Mouse (Mus musculus): ENCODE data around the gene Eef1a1. TPM values are rescaled to one million over a fixed set of nuclear protein-coding genes. Genes with fewer than 3 reads are reported as not detected.
"Not testable (repeated sequence)": the region's sequence is repeated elsewhere in the genome, so short reads cannot be mapped to it uniquely, and the experiment has no call there.

Eef1a1 gene
- polyA plus RNA-seq, 1 experiment, result 3,172 TPM

DNA sequence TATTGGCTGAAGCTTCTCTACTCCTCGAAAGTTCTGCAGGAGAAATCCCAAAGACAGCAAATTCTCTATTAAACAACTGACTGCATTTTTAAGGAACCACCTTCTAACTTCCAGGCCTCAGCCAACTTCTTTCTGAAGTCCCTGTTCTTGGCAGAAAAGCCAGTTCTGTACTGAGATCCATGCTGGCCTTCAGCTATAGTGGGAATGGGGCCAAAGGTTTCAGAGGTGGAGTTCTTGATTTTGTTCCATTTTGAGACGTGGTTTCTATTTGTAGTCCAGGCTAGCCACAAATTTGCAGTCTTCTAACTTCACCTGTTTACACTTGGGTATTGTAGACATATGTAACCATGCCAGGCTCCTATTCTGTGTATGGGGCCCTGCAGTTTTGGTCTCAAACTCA lies 37.3 kb upstream of the Eef1a1 start:
- TF ChIP-seq POLR2A (IDR thresholded peaks at IDR 0.05; ENCODE audit: borderline replicate concordance, extremely low read depth, low read depth, low read length), result no peak
- no peak for TF ChIP-seq CTCF (IDR thresholded peaks at IDR 0.05; ENCODE audit: insufficient read depth, low read length)

DNA sequence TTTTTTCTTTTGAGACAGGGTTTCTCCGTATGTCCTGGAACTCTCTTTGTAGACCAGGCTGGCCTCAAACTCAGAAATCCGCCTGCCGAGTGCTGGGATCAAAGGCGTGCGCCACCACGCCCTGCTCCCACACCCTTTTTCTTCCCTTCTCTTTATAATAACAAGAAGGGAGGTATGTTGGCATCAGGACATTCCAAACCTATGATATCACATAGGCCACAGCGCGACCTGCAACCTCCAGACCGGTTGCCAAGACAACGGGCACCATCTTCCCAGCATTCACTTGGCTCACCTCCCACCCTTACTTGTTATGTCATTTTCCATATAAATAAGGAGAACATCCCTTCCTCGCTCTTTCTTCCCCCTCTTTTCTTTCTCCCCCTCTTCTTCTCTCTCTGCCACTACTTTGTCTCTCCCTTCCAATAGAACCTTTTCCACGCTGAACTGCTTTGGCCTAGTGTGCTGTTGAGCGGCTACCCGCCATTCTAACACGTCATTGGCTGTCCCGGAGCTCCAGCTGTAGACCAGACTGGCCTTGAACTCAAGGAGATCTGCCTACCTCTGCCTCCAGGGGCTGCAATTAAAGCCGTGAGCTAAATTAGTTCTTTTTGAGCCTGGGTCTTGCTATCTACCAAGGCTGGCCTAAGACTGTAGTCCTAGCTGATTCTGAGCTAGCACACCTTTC lies 36.6 kb upstream of the Eef1a1 start:
- WGBS, result 89% methylated on average over 17 of the region's 17 CpGs
- no peak for DNase-seq
- H3K4me3 ChIP-seq (replicated peaks; ENCODE audit: extremely low read depth, low read depth, low read length), result no peak overlapping the region
- no peak for TF ChIP-seq POLR2A (IDR thresholded peaks at IDR 0.05; ENCODE audit: borderline replicate concordance, extremely low read depth, low read depth, low read length)
- no peak for TF ChIP-seq CTCF (IDR thresholded peaks at IDR 0.05; ENCODE audit: insufficient read depth, low read length)
- peaks cover 3% of the 10 kb centered on the region for H3K4me1 ChIP-seq (ENCODE audit: control insufficient read depth, insufficient read depth, low read length)

More for the DNA sequence above, 37.3 kb upstream of the Eef1a1 start:
- H3K4me3 ChIP-seq (replicated peaks; ENCODE audit: extremely low read depth, low read depth, low read length), result no peak overlapping the region
- 71% methylated on average over 2 of the region's 2 CpGs for WGBS
- peaks cover 3% of the 10 kb centered on the region; the same call in 1 of the 2 replicates for H3K4me1 ChIP-seq (ENCODE audit: control insufficient read depth, insufficient read depth, low read length)
- no peak for DNase-seq

- peak; percentile 52 for DNase-seq
- TF ChIP-seq POLR2A (IDR thresholded peaks at IDR 0.05; ENCODE audit: borderline replicate concordance, extremely low read depth, low read depth, low read length) (no peak), CTCF (IDR thresholded peaks at IDR 0.05; ENCODE audit: insufficient read depth, low read length) (peak; percentile 35)
- Histone ChIP-seq H3K4me3 (replicated peaks; ENCODE audit: extremely low read depth, low read depth, low read length) (peak overlapping the region; percentile 22), H3K4me1 (ENCODE audit: control insufficient read depth, insufficient read depth, low read length) (peaks cover 7% of the 10 kb centered on the region; the same call in 1 of the 2 replicates)
- 20% methylated on average over 14 of the region's 14 CpGs for WGBS
Measured at GRCm38 (mm10) chr9:78521689-78522088, 32.7 kb upstream of the Eef1a1 start.

DNA sequence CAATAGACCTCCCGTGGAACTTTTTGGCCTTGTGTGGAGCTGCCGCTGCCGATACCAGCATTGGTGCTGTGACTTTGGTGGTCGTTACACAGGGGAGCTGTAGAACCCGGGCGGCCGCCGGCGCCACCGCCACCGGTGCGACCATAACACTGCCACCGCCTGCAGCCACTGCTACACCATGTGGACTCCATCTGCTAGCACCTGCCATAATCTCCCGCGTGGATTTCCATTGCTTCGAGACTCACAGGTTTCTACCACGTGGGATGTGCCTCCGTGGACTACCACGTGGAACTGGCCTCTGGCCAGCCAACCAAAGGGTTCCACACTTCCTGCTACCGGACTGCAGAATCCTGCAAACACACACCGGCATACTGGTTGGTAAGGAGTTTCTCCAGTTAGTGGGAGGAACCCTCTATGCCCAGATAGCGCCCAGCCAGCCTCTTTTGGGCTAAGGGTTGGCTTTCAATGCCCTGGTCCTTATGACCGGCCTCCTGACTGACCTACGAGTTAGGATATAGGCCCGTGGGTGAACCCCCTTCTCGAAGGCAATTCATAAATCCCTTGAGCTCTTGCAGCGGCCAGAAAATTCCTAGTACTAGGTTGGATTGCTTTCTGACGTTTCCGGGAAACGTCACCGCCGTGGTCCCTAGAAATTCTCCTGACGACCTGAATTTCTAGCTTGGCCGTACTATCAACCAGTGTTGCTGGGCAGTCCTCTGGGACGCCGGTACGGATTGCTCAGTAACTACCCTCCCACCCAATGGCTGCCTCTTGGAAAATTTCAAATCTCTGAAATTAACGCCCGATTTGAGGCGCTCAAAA lies 32.0 kb upstream of the Eef1a1 start:
- peak; percentile 65 for DNase-seq
- Histone ChIP-seq H3K4me1 (ENCODE audit: control insufficient read depth, insufficient read depth, low read length) (peaks cover 7% of the 10 kb centered on the region; the same call in 1 of the 2 replicates), H3K4me3 (replicated peaks; ENCODE audit: extremely low read depth, low read depth, low read length) (peak overlapping the region; percentile 49)
- 4% methylated on average over 40 of the region's 40 CpGs for WGBS
- no peak for TF ChIP-seq CTCF (IDR thresholded peaks at IDR 0.05; ENCODE audit: insufficient read depth, low read length)
- TF ChIP-seq POLR2A (IDR thresholded peaks at IDR 0.05; ENCODE audit: borderline replicate concordance, extremely low read depth, low read depth, low read length), result no peak

- no peak for DNase-seq
- WGBS, result 15% methylated on average over 15 of the region's 15 CpGs
- TF ChIP-seq CTCF (IDR thresholded peaks at IDR 0.05; ENCODE audit: insufficient read depth, low read length) (no peak), POLR2A (IDR thresholded peaks at IDR 0.05; ENCODE audit: borderline replicate concordance, extremely low read depth, low read depth, low read length) (no peak)
Measured at GRCm38 (mm10) chr9:78520127-78520779, 31.3 kb upstream of the Eef1a1 start.

DNA sequence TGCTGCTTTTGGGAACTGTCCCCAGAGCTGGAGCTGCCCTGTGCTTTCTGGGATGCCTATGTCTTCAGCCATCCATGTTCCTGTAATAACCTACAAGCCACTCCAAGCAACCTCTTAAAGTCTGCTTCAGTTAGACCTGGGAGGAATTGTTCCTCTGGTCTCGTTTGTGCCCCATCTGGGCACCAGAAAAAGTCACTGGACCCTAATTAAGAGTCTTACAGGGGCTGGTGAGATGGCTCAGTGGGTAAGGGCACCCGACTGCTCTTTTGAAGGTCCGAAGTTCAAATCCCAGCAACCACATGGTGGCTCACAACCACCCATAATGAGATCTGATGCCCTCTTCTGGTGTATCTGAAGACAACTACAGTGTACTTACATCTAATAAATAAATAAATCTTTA lies 28.3 kb upstream of the Eef1a1 start:
- H3K4me3 ChIP-seq (replicated peaks; ENCODE audit: extremely low read depth, low read depth, low read length); H3K4me1 ChIP-seq (ENCODE audit: control insufficient read depth, insufficient read depth, low read length); DNase-seq: not testable (repeated sequence)
- WGBS, result 81% methylated on average over 3 of the region's 3 CpGs

More at GRCm38 (mm10) chr9:78520127-78520779, 31.3 kb upstream of the Eef1a1 start:
- Histone ChIP-seq H3K4me3 (replicated peaks; ENCODE audit: extremely low read depth, low read depth, low read length) (peak overlapping the region; percentile 49), H3K4me1 (ENCODE audit: control insufficient read depth, insufficient read depth, low read length) (peaks cover 7% of the 10 kb centered on the region; the same call in 1 of the 2 replicates)

DNA sequence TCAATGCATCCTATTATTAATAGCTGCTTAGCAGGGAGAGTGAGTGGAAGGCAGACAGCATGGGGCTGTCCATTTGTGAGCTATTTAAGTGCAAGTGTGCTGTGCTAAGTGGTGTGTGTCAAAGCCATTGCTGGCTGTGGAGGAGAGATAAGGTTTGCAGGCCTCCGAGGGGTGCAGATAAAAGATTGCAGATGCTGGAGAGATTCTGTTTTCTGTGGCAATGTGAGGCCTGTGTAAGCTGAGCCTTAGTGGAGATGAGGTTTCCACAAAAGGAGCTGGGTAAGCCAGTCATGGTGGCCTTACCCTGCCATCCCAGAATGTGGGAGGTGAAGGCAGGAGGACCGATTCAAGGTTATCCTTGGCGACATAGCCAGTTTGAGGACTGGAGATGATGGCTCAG lies 27.2 kb upstream of the Eef1a1 start:
- DNase-seq, result no peak
- TF ChIP-seq CTCF (IDR thresholded peaks at IDR 0.05; ENCODE audit: insufficient read depth, low read length), result no peak
- TF ChIP-seq POLR2A (IDR thresholded peaks at IDR 0.05; ENCODE audit: borderline replicate concordance, extremely low read depth, low read depth, low read length), result no peak
- Histone ChIP-seq H3K4me1 (ENCODE audit: control insufficient read depth, insufficient read depth, low read length) (peaks cover 7% of the 10 kb centered on the region; the same call in 1 of the 2 replicates), H3K4me3 (replicated peaks; ENCODE audit: extremely low read depth, low read depth, low read length) (no peak overlapping the region)
- whole genome bisulfite sequencing, result 73% methylated on average over 3 of the region's 3 CpGs

DNA sequence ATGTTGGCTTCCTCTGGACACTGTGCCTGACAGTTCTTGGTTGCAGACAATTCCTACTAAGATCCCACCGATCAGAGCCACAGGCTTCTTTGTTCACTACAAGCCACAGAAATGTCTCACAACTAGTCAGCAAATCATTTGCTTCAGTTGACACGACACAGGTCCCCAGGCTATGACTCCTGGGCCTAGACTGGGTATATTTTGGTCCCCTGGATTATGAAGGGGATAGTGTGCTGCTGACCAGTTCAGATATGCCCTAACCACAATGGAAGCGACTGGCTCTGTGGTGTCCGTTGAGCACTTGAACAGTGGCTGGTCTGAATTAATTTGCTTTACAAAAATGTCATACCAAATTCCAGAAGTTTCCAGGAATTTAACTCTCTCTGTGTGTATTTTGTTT lies 25.7 kb upstream of the Eef1a1 start:
- DNase-seq, result no peak
- Histone ChIP-seq H3K4me1 (ENCODE audit: control insufficient read depth, insufficient read depth, low read length) (no peaks in the 10 kb centered on the region), H3K4me3 (replicated peaks; ENCODE audit: extremely low read depth, low read depth, low read length) (no peak overlapping the region)
- no peak for TF ChIP-seq POLR2A (IDR thresholded peaks at IDR 0.05; ENCODE audit: borderline replicate concordance, extremely low read depth, low read depth, low read length)
- TF ChIP-seq CTCF (IDR thresholded peaks at IDR 0.05; ENCODE audit: insufficient read depth, low read length), result no peak
- WGBS, result 79% methylated on average over 4 of the region's 4 CpGs

DNA sequence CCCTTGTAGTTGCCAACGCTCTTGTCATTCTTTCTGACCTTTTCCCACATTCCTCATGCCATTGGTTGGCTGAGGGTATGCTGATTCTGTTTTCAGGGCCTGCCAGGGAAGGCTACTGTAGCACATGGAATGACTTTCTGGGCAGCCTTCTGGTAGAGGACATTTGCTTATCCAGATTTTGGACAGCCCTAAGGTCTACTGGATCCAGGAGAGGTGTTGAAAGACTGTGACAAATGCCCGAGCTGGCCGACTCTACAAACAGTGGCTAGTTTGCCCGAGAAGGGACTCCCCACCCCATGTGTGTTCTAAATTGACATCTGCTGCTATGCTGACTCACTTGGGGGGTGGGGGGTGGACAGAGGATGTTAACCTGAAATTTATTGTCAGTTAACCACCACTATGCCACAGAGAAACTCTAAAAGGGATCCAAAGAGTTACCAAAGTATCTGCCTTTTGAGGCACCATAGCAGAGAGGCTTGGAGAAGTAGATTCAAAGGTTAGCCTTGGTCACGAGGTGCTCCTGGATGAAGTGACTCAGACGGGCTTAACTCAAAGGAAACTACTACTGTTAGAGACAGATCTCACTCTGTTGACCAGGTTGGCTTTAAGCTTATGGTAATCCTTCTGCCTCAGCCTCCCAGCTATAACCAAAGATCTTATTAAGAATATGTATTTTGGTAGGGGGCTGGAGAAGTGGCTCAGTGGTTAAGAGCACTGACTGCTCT lies 25.0 kb upstream of the Eef1a1 start:
- TF ChIP-seq POLR2A (IDR thresholded peaks at IDR 0.05; ENCODE audit: borderline replicate concordance, extremely low read depth, low read depth, low read length) (no peak), CTCF (IDR thresholded peaks at IDR 0.05; ENCODE audit: insufficient read depth, low read length) (no peak)
- Histone ChIP-seq H3K4me1 (ENCODE audit: control insufficient read depth, insufficient read depth, low read length) (no peaks in the 10 kb centered on the region), H3K4me3 (replicated peaks; ENCODE audit: extremely low read depth, low read depth, low read length) (no peak overlapping the region)
- DNase-seq, result no peak
- WGBS, result 54% methylated on average over 6 of the region's 6 CpGs

Data from lung, adult 2 months (tissue).